Mouse (Mus musculus) midbrain, embryonic 16.5 days (tissue): Measurements from ENCODE around the gene Cabp2. TPM values are rescaled to one million over a fixed set of nuclear protein-coding genes. Genes with fewer than 3 reads are reported as not detected.

Source experiments
- ATAC-seq: fragments of 200-750 bp; cut with Nextera tagmentation; 2 replicates; pipeline ENCODE4 v1.8.0; 2017; ENCODE audit warnings: moderate TSS enrichment
- H3K27ac ChIP-seq: fragments of 300-500 bp; sonication (generic); 2 replicates; pipeline ENCODE4 v1.5.1; 2014; ENCODE audit warnings: mild to moderate bottlenecking, low read length, mixed read lengths
- H3K27me3 ChIP-seq: fragments of 300-500 bp; sonication (generic); 2 replicates; pipeline ENCODE4 v1.6.1; 2014; ENCODE audit warnings: low read depth, low read length, mixed read lengths; ENCODE audit not compliant: control insufficient read depth, insufficient read depth
- H3K36me3 ChIP-seq: fragments of 300-500 bp; sonication (generic); 2 replicates; pipeline ENCODE4 v1.6.1; 2014; ENCODE audit warnings: mild to moderate bottlenecking, low read length, moderate library complexity, mixed read lengths; ENCODE audit not compliant: control insufficient read depth, insufficient read depth
- H3K4me1 ChIP-seq: fragments of 300-500 bp; sonication (generic); 2 replicates; pipeline ENCODE4 v1.6.1; 2014; ENCODE audit warnings: mild to moderate bottlenecking, low read length, mixed read lengths; ENCODE audit not compliant: control insufficient read depth, insufficient read depth
- H3K4me2 ChIP-seq: fragments of 300-500 bp; sonication (generic); 2 replicates; pipeline ENCODE4 v1.6.1; 2014; ENCODE audit warnings: mild to moderate bottlenecking, low read length, mixed read lengths
- H3K4me3 ChIP-seq: fragments of 300-500 bp; sonication (generic); 2 replicates; pipeline ENCODE4 v1.5.1; 2014; ENCODE audit warnings: low read depth, mild to moderate bottlenecking, low read length, moderate library complexity, mixed read lengths
- H3K9ac ChIP-seq: fragments of 300-500 bp; sonication (generic); 2 replicates; pipeline ENCODE4 v1.6.1; 2014; ENCODE audit warnings: low read depth, low read length, mixed read lengths
- H3K9me3 ChIP-seq: fragments of 300-500 bp; sonication (generic); replicated peaks from 2 replicates; pipeline ENCODE4 v1.6.1; 2014; ENCODE audit warnings: mild to moderate bottlenecking, low read length, mixed read lengths; ENCODE audit not compliant: control insufficient read depth, poor library complexity, severe bottlenecking
- WGBS: fragments of 180-500 bp; shearing (Covaris S2); extraction: QIAGEN DNeasy Blood & Tissue Kit; methylation state at CpG from one replicate; pipeline ENCODE4 v1.1.7; 2014; 5-methylcytosine and 5-hydroxymethylcytosine counted together
- polyA plus RNA-seq: library from polyadenylated mRNA; unstranded; fragments of >200 nt; fragmentation: Nextera tagmentation; extraction: Ambion mirVana; gene quantifications from 2 replicates; pipeline ENCODE4 v1.2.1, GENCODE M21; 2015

Gene Cabp2
- polyA plus RNA-seq, 1 experiment from 2014 or later: not detected

- 80% methylated on average over 5 of the region's 5 CpGs for WGBS
- H3K4me3 ChIP-seq: no peak overlapping the region
- no peak overlapping the region for H3K27ac ChIP-seq
- ATAC-seq: no peak
- no peak overlapping the region for H3K4me2 ChIP-seq
- no peak overlapping the region for H3K9ac ChIP-seq
- no peaks in the 10 kb centered on the region for H3K36me3 ChIP-seq
- H3K27me3 ChIP-seq: no peaks in the 10 kb centered on the region
- peaks cover 29% of the 10 kb centered on the region for H3K4me1 ChIP-seq
- H3K9me3 ChIP-seq: no peaks in the 10 kb centered on the region
Measured at GRCm38 (mm10) chr19:4094774-4095303, 13.5 kb downstream of the Cabp2 start.

- Histone ChIP-seq H3K36me3 (no peaks in the 10 kb centered on the region), H3K27me3 (no peaks in the 10 kb centered on the region), H3K9ac (no peak overlapping the region), H3K27ac (no peak overlapping the region), H3K9me3 (no peaks in the 10 kb centered on the region), H3K4me3 (no peak overlapping the region), H3K4me2 (peak overlapping the region; percentile 90), H3K4me1 (peaks cover 36% of the 10 kb centered on the region)
- 70% methylated on average over 3 of the region's 3 CpGs for WGBS
- ATAC-seq: no peak
Measured at GRCm38 (mm10) chr19:4095802-4096201, 14.4 kb downstream of the Cabp2 start.

DNA sequence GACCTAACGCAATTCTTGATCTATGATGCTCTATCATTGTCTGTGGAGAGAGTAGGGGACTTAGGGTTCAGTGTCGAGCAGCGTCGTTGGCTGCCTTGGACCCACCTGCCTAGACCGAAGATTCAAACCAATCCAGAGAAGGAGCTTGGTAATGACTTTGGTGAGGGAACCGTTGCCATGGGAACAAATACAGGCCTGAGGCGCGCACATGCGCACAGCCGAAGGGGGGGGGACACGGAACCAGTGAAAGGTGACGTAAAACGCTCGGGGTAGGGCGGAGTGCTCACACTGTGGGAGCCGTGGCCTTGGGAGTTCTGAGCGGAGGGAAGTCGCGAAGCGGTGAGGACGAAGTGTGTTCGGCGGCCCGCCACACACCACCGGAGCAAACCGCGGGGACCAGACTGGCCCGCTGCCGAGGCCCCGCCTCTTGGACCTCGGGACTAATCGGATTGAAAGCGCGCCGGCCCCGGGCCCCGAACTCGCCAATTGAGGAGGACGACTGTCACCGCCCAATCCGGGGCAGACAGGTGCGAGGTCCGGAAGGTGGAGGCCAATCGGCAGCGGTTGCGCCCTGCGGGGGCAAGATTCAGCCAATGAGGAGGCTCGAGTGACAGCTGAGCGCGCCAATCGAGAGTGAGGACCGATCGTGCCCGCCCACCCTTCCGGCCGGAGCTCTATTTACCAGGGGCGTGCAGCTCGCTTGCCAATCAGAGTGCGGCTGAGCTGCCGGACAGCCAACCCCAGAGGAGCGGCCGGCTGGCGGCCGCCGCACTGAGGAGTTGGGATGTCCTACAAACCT, 15.5 kb downstream of the Cabp2 start, which contains the start of gene Cdk2ap2:
Gene Cdk2ap2, plus strand, starts transcription at position 541 of the 799 bp plus-strand sequence.
- H3K36me3 ChIP-seq: no peaks in the 10 kb centered on the region
- H3K27ac ChIP-seq: peak within 1 kb of the TSS; percentile 94
- peaks cover 41% of the 10 kb centered on the region for H3K4me1 ChIP-seq
- peak within 1 kb of the TSS; percentile 70 for H3K4me3 ChIP-seq
- under 1% methylated on average over 65 of the region's 65 CpGs for WGBS
- H3K9me3 ChIP-seq: no peaks in the 10 kb centered on the region
- peak within 1 kb of the TSS; percentile 75 for H3K9ac ChIP-seq
- H3K4me2 ChIP-seq: peak within 1 kb of the TSS; percentile 90
- H3K27me3 ChIP-seq: no peaks in the 10 kb centered on the region
- ATAC-seq: peak; percentile 95

DNA sequence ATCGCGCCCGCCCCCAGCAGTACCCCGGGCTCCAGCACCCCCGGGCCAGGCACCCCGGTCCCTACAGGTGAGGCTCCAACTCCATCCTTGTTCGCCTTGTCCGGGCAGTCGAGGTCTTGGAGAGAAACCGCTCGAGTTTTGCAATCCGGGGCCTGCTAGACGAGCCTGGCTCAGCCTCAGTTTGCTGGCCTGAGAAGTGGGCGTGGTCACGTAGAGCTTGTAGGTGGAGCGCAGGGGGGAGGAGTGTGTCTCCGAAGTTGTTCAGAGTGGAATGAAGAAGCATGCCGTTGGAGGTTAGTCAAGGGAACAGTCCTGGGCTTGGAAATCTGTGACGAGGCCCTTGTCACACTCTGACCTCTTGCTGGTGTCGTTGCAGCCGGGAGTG, 16.1 kb downstream of the Cabp2 start:
- WGBS: under 1% methylated on average over 21 of the region's 21 CpGs
- peak overlapping the region; percentile 75 for H3K9ac ChIP-seq
- ATAC-seq: peak; percentile 5; the same call in 1 of the 2 replicates
- no peaks in the 10 kb centered on the region for H3K36me3 ChIP-seq
- H3K4me3 ChIP-seq: peak overlapping the region; percentile 70
- H3K9me3 ChIP-seq: no peaks in the 10 kb centered on the region
- H3K4me2 ChIP-seq: peak overlapping the region; percentile 90
- peak overlapping the region; percentile 72 for H3K27ac ChIP-seq
- H3K4me1 ChIP-seq: peaks cover 46% of the 10 kb centered on the region
- H3K27me3 ChIP-seq: no peaks in the 10 kb centered on the region

- no peak overlapping the region for H3K27ac ChIP-seq
Measured at GRCm38 (mm10) chr19:4098426-4098825, 17.0 kb downstream of the Cabp2 start.

GRCm38 (mm10) chr19:4099056-4099455, 17.7 kb downstream of the Cabp2 start:
- peak overlapping the region; percentile 14; the same call in 1 of the 2 replicates for H3K4me2 ChIP-seq
- no peaks in the 10 kb centered on the region for H3K36me3 ChIP-seq
- no peak for ATAC-seq
- peaks cover 46% of the 10 kb centered on the region for H3K4me1 ChIP-seq
- H3K9ac ChIP-seq: peak overlapping the region; percentile 18; the same call in 1 of the 2 replicates
- H3K27ac ChIP-seq: no peak overlapping the region
- no peaks in the 10 kb centered on the region for H3K9me3 ChIP-seq
- WGBS: 14% methylated on average over 9 of the region's 9 CpGs
- H3K27me3 ChIP-seq: no peaks in the 10 kb centered on the region
- no peak overlapping the region for H3K4me3 ChIP-seq

More at GRCm38 (mm10) chr19:4098426-4098825, 17.0 kb downstream of the Cabp2 start:
- no peak for ATAC-seq
- H3K4me3 ChIP-seq: no peak overlapping the region
- no peaks in the 10 kb centered on the region for H3K36me3 ChIP-seq
- peaks cover 46% of the 10 kb centered on the region for H3K4me1 ChIP-seq
- WGBS: 87% methylated on average over 13 of the region's 13 CpGs
- H3K9ac ChIP-seq: no peak overlapping the region
- no peak overlapping the region for H3K4me2 ChIP-seq
- H3K9me3 ChIP-seq: no peaks in the 10 kb centered on the region
- H3K27me3 ChIP-seq: no peaks in the 10 kb centered on the region

GRCm38 (mm10) chr19:4099837-4100717, 18.7 kb downstream of the Cabp2 start, which contains the start of gene Pitpnm1:
Pitpnm1 (plus strand) TSS chr19:4099998.
- Histone ChIP-seq H3K4me2 (peak within 1 kb of the TSS; percentile 62), H3K9me3 (no peaks in the 10 kb centered on the region), H3K27me3 (no peaks in the 10 kb centered on the region), H3K36me3 (peaks cover 5% of the 10 kb centered on the region; the same call in 1 of the 2 replicates), H3K4me1 (peaks cover 46% of the 10 kb centered on the region), H3K27ac (peak within 1 kb of the TSS; percentile 76), H3K9ac (peak within 1 kb of the TSS; percentile 75), H3K4me3 (peak within 1 kb of the TSS; percentile 57)
- no peak for ATAC-seq
- WGBS: 2% methylated on average over 51 of the region's 53 CpGs

- ATAC-seq: no peak
- Histone ChIP-seq H3K9me3 (no peaks in the 10 kb centered on the region), H3K4me3 (peak overlapping the region; percentile 57), H3K4me2 (peak overlapping the region; percentile 62), H3K27ac (peak overlapping the region; percentile 76), H3K9ac (peak overlapping the region; percentile 75), H3K4me1 (peaks cover 45% of the 10 kb centered on the region), H3K36me3 (peaks cover 8% of the 10 kb centered on the region; the same call in 1 of the 2 replicates), H3K27me3 (no peaks in the 10 kb centered on the region)
- WGBS: under 1% methylated on average over 48 of the region's 52 CpGs
Measured at GRCm38 (mm10) chr19:4100718-4101261, 19.4 kb downstream of the Cabp2 start.
